Mouse (Mus musculus) frontal cortex, adult (tissue): ENCODE measurements around the gene Fam186b.

Experiments
- ATAC-seq: cut with Nextera tagmentation; 2 replicates; pipeline ENCODE4 v1.9.2; 2017; ENCODE audit warnings: mild to moderate bottlenecking, moderate library complexity, mixed read lengths; ENCODE audit not compliant: low TSS enrichment

Fam186b gene

DNA sequence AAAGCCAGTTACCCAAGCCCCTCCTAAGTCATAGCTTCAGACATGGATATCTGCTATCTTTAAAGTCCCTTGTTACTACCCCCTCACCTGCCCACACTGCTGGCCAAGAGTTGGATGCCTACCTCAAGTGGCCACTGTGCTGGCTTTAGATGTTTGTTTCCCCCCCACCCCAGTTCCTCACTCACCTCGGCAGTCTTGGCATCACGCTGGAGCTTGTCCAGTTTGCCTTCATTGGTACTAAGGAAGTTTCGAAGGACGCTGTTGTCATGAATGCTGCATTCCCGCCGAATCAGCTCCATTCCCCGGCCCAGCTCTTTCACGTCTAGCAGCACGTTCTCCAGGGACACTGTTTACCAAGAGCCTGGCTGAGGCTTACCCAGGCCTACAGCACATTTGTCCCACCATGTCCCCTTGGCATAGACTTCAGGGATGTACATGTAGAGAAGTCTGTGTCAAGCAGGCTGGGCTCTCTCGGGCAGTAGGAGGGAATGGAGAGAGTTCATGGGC lies 24.5 kb upstream of the Fam186b start:
- ATAC-seq, result no peak

DNA sequence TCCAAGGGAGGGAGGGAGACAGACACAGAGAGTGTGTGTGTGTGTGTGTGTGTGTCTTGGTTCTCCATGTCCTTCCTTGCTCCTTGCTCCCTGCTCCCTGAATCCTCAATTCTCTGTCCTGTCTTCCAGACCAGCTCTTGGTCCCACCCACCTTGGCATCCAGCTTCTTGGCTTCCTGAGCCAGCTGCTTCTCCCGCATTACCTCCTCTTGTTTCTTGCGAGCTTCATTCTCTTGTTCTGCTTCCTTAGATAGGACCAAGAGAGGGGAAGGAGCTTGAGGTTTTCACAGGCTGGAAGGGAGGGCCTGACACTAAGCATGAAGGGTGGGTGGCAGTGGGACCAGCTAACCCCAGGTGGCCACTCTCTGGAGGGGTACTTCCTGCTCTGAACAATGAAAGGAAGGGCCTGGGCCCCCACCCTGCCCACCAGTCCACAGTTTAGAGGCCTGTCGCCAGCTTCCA lies 23.8 kb upstream of the Fam186b start:
- no peak for ATAC-seq

DNA sequence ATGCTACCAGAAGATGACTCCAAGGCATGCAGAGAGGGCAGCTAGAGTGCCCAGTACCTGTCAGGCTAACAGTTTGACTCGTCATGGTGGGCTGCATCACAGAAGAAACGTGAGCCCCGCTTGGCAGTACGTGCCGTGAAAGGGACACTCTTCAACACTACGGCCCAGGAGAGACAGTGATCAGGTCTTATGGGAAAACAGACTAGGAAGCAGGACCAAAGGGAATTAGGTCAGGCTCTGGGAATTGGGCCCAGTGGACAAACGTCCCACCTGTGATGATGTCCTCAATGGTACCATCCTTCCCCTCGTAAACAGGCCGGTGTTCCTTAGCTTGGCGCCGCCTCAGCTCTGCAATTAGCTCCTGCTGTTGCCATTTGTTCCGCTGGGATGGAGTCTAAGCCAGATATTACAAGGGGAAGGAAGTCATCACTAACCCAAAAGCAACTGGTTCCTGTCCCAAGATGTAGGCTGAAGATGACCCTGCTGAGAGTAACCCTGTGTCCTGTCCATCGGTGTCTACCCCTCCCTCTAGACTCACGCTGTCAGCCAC lies 23.2 kb upstream of the Fam186b start:
- ATAC-seq, result 0 out of 2 replicates have a peak, but pooled peaks have one; percentile 17

DNA sequence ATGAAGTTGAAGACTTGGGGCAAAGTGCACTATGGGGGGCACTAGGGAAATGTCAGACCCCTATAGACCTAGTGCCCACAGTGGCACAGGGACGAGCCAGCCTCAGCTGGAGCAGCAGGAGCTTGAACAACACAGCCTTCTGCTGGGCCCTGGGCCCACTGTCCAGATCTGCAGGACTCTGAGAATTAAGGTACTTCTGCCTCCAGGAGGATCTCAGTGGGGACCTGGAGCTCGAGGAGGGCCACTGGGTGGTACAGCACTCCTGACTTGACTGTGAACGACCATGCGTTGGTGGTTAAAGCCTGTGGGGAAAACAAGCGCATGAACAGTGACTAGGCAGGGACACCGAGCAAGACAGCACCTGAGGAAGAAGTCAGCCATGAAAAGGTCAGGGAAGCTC lies 22.4 kb upstream of the Fam186b start:
- ATAC-seq, result no peak

DNA sequence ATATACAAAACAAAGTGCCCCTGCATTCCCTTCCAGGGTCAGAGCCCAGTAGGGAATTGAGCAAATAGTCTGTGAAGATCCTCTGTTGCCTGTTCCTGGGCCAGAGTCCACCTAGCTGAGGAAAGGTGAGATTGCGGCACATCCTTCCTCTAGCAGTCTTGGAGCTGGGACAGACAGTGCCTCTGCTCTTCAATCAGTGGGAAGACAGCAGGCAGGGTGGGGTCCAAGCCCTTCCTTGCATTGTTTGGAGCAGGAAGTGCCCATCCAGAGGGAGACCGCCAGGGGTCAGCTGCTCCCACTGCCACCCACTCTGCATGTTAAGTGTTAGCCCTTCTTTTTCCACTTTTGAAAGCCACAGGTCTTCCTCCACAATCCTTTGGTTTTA lies 21.6 kb upstream of the Fam186b start:
- no peak for ATAC-seq

DNA sequence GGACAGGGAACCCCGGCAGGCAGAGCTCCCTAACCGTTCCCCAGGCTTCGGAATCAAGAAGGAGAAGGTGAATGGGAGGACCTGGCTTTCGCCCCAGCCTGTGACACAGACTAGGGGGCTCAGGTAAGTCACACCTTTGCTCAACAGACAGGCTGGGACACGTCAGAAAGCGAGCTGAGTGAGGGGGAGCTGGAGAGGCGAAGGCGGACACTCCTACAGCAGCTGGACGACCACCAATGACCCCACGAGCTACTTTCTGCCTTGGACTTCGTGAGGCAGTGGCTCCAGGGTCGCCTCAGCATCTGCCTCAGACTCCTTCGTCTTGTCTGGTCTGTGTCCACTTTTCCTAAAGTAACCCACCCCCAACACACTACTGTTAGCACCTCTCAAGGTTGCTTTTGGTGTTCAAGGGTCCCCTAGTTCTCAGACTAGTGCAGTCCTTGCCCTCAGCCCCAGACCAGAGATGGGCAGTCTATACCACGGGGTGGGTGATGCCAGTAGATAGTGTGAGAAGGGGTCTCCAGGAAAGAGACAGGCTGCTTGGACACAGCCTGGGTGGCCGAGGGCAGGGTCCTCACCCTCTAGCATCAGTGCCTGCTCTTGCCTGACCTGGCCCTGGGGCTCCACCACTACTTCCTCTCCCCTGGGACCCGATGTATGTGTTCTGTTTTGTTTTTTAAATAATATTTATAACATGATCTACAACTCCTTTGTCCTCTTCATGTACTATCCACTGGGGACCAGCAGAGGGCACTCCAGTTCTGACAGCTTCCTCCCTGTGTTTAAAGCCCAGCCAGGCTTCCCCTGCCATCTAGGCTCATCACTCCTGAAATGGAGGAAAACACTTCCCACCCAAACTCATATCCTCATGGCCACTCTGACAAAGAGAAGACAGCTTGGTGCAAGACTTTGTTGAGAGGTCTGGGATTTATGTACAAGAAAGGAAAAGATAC lies 20.9 kb upstream of the Fam186b start:
- ATAC-seq, result peak; percentile 41

DNA sequence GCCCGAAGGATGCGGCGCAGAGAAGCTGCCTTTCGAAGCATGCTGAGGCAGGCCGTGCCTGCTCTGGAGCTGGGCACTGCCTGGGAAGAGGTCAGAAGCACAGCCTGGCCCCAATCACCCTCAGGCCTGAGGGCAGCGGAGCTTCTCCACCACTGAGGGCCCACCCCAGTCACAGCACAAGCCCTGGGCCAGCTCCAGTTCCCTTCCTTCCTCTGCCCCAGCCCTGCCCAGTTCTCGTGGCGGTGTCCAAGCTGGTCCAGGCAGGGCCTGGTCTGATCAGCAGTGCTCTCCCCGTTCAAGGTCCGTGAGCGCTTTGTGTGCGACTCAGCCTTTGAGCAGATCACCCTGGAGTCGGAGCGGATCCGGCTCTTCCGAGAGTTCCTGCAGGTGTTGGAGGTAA lies 19.2 kb upstream of the Fam186b start:
- ATAC-seq, result no peak

DNA sequence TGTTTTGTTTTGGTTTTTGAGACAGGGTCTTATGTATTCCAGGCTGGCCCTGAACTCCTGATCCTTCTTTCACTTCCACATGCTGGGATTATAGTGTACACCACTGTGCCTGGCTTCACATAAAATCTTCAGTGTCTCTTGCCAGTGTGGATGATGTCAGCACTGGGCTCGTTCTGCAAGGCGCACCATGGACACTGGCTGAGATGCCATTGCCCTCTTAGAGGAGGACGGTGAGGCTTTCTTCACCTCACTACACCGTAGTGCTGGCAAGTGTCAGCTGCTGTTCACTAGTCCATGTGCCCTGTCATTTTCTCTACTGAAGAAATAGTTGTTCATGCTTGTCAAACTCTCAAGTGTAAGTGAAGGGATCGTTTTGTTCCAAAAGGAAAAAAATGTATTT lies 14.9 kb upstream of the Fam186b start:
- no peak for ATAC-seq

DNA sequence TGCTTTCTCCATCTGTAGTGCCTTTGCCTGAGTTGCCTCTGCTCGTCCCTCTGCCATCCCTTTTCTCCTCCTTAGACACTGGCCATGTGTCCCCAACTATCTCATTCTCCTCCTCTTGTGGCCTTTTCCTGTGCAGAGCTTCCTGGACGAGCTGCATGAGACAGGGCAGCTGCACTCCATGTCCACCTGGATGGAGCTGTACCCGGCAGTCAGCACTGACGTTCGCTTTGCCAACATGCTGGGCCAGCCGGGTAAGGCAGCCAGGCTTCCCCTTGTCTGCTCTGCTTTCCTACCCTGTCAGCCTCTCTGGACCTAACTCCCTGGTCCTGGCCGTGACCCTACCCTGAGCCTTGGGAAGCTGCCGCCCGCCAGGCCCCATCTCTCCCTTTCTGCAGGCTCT lies 13.9 kb upstream of the Fam186b start:
- no peak for ATAC-seq

DNA sequence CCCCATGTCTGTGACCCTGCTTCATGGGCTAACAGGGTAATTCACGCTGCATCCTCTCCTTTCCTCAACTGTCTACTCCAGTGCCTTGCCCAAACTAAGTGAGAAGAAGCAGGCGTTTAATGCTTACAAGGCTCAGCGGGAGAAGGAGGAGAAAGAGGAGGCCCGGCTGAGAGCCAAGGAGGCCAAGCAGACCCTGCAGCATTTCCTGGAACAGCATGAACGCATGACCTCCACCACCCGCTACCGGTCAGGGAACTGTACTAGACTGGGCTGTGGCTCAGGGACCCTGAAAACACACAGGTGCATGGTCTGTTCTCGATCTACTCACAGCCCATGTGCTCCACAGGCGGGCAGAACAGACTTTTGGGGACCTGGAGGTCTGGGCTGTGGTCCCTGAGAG lies 11.8 kb upstream of the Fam186b start:
- no peak for ATAC-seq

DNA sequence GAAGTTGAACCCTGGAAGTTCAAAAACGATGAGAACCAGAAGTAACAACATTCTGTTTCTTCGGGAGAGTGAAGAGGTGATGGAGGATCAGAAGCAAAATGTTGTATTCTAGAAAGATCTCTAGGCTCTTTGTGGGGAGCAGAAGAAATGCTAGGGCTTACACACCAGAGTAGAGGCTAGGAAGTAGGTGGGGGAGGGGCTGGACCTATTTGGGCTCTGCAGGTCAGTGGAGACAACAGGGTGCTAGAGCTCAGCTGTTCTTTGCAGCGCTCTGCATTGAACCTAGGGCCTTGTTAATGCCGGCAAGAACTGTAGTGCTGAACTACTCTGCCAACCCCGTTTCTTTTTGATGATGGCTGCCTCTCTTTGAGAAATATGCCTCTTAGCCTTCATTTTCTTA lies 525 bp upstream of the Fam186b start:
- ATAC-seq, result no peak

DNA sequence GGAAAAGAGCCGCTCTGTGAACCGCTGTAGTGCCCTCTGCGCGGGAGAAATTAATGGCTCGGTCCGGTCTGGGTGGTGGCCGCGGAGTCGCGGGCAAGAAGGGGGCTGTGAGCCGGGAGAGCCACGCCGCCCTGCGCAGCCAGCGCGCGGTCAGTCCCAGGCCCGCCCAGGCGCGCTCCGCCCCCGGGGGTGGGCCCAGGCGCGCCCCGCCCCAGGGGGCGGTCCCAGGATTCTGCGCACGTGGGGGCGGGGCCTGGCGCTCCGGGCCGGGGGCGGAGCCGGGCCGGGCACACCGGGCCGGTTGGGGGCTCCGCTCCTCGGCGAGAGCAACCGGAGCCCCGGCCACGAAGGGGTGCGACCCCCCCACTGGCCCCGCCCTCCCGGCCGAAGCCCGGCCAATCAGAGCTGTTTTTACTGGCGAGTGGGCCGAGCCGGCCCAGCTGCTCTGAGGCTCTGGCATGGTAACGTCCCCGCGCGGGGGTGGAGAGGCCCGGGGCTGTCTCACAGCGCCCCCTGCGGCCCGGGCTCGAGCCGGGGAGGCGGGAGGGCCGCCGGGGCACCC lies 794 bp downstream of the Fam186b start, which contains the start of gene Prpf40b:
Gene Prpf40b, plus strand, starts transcription at position 275 of the 562 bp plus-strand sequence.
- ATAC-seq, result peak; percentile 96

DNA sequence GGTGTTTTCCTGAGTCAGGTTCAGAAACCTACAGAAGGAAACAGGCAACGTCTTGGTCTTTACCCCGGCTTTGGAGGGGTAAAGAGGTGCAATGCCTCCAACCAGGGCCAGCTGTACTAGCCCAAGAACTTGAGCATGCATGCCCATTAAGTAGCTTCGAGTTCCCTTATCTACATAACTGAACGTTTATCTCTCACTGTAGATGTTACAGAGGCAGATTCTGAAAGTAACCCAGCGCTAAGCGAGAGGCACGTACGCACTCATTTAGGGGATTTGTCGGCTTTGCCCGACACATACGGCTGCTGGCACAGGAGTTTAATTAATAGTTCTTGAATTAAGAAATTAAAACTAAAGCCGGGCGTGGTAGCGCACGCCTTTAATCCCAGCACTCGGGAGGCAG lies 1.4 kb downstream of the Fam186b start:
- ATAC-seq, result no peak

DNA sequence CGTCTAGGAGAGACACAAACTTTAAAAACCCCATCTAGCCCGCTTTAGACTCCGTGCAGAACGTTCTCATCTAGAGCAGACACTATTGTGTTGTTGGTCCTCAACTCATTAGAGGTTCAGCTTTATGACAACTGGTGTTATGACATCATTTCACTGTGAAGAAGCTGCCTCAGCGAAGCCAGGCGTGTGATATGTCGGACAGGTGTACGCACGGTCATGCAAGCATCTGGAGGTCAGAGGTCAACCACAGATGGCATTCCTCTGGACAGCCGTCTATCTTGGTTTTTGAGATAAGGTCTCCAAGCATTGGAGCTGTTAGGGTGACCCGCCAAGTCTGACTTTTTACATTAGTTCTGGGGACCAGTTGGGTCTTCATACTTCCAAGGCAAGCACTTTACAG lies 5.1 kb downstream of the Fam186b start:
- ATAC-seq, result no peak

DNA sequence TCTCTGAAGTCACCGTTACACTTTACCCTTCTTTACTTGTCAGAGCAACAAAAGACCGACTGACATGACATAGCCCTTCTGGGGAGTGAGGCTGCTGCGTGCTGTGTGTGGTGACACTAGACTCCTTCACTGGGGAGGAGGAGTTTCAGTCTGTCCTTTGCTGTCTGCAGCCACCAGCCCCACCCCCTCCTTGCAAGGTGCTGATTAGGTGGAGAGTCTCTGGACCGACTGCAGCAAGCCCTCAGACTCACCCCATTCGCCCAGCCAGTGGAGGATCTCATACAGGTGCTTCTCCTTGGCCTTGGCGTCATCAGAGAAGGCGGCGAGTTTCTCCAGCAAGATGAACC lies 10.5 kb downstream of the Fam186b start:
- no peak for ATAC-seq

DNA sequence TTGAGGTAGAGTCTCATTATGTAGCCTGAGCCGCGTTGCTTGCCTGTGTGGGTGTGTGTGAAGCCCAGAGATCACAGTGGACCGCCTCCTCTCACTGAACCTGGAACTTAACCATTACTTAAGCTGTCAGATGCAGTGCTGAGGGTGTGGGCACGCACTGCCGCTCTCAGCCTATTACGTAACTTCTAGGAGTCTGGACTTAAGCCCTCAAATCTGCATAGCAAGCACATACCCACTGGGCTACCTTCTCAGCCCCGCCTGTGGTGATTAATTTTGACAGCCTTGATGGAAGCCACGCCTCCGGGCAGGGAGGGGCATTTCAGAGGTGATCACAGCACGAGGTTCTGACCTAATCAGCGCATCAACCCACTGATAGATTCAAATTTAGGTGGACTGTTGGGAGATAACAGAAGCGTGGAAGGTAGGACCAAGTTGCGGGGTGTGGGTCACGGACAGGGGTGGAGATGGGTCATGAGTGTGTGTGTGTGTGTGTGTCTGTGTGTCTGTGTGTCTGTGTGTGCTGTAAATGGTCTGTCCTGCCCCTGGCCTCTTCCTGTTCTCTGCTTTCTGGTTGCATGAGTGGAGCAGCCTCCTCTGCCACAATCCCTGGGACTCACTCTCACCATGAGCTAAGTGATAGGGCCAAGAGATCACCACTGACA lies 11.0 kb downstream of the Fam186b start:
- peak; percentile 44; the same call in 1 of the 2 replicates for ATAC-seq

DNA sequence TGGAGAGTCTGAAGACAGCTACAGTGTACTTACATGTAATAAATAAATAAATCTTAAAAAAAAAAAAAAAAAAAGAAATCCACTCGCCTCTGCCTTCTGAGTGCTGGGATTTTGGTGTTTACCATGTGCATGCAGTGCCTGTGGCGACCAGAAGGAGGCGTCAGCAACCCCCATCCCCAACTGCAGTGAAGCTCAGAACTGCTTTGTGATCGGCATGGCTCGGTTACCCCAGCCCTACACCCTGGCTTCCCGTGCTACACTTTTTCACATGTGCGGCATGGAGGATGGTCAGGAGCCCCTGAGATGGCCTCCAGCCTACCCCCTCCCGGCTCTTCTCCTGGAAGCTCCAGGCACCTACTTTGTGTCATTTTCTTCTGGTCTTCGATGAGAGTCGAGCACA lies 12.2 kb downstream of the Fam186b start:
- ATAC-seq, result no peak

DNA sequence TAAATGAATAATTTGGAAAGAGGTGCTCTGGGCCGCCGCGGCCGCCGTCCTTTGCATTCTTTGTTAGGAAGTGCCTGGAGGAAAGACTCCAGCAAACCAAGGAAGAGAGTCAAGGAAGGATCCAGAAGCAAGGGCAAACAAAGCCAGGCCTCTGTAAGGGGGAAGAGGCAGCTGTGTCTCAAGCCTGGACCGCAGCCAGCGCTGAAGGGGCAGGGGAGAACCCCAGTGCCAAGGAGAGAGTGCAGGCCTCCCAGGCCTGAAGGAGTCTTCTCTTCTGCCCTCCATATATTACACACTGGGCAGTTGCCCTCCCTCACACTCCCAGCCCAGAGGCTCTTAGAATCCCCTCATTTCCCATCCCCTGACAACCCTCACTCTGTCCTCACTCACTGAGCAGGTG lies 17.4 kb downstream of the Fam186b start:
- no peak for ATAC-seq

DNA sequence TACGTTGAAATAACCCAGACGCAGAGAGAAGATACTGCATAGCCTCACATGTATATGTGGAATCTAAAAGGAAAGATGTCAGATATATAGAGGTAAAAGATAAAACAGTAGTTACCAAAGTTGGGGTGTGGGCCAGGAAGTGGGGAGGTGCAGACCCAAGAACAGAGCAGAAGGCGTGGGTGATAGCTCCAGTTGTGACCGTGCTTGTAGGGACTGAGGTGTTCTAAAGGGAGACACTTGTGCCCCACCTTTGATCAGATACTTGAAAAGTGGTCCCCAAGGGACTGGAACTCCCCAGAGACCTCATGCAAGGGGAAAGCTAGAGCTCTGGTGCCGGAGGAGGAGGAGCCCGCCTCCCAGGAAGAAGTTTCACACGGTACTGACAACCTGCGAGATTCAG lies 19.6 kb downstream of the Fam186b start:
- ATAC-seq, result no peak

DNA sequence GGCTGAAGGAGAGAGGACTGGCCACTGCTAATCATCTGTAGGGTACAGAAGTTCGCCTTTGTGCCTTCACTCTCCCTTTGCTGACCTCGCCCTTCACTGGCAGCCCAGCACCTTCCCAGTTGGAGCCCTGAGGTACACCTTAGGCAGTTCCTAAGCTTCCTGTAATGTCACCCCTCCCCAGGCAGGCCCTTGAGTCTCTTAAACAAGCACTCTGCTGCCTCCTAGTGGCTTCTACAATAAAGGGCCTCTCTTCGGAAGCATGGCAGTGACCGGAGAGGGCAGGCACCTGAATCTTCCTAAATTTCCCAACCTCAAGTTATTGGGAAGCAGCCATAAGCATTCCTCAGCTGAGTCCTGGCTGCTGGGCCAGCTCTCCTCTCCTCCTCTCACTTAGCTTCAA lies 30.0 kb downstream of the Fam186b start:
- peak; percentile 79; the same call in 1 of the 2 replicates for ATAC-seq

DNA sequence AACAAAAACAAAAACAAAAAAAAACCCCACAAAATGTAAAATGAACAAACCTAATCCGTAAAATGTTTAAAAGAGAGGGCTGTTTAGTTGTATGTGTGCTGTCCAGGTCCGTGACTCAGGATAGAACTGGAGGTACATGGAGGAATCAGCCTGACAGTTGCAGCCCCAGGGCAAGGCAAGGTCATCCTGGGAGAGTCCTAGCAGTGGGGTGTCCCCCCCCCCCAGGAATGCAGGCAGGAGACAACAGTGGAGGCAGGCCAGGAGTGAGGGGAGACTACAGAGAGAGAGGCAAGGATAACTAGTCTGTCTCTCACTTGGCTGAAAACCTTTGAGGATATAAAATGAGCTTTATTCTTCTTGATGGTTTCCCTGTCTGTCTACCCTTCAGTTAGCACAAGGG lies 31.3 kb downstream of the Fam186b start:
- ATAC-seq, result no peak

DNA sequence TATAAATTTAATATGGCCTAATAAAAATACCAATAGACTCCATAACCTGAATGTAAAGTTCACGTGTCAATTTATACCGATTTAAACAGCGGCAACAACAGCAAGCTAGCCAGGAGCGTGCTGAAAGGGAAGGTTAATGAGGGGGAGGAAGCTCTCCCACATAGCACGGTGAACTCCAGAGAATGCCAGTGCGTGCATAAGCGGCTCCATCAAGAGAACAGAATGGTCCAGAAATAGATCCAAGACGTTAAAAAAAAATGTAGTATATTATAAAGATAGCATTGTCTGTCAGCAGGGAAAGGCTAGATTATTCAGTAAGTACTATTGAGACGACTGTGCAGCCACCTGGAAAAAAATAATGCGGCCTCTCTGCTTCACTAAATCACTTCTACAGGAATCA lies 33.0 kb downstream of the Fam186b start:
- ATAC-seq, result 0 out of 2 replicates have a peak, but pooled peaks have one; percentile 18
